Mouse (Mus musculus) MEL (cell line): Measurements from ENCODE around the gene Grid1. TPM values are rescaled to one million over a fixed set of nuclear protein-coding genes. Genes with fewer than 3 reads are reported as not detected.

Experiments used
- DNase-seq: peaks from one replicate; pipeline ENCODE4 v3.0.0; 2011; ENCODE audit warnings: low read depth, low spot score
- H3K27ac ChIP-seq: 2 replicates; pipeline ENCODE4 v1.5.1; 2012; ENCODE audit warnings: low read depth, mild to moderate bottlenecking, control low read depth, low read length, moderate library complexity; ENCODE audit not compliant: control insufficient read depth
- H3K27me3 ChIP-seq, 2 experiments: fragments of 150-350 bp in 1 of 2; sonication (generic) in 1 of 2; 2 replicates each; pipeline ENCODE4 v1.6.1; 2012; ENCODE audit warnings: low read length in 2 of 2, mild to moderate bottlenecking in 2 of 2, improper control_type of control experiment in 1 of 2, moderate library complexity in 1 of 2; ENCODE audit not compliant: insufficient read depth in 2 of 2, control insufficient read depth in 1 of 2
- H3K36me3 ChIP-seq, 2 experiments: 2 replicates each; pipeline ENCODE4 v1.6.1; 2012 to 2014; ENCODE audit warnings: low read length in 2 of 2, improper control_type of control experiment in 1 of 2, inconsistent platforms in 1 of 2, mild to moderate bottlenecking in 1 of 2; ENCODE audit not compliant: insufficient read depth in 2 of 2, control insufficient read depth in 1 of 2
- H3K4me1 ChIP-seq, 2 experiments: fragments of 150-350 bp in 1 of 2; sonication (generic) in 1 of 2; 2 replicates each; pipeline ENCODE4 v1.6.1; 2012; ENCODE audit warnings: low read length in 2 of 2, improper control_type of control experiment in 1 of 2, mild to moderate bottlenecking in 1 of 2; ENCODE audit not compliant: insufficient read depth in 2 of 2, control insufficient read depth in 1 of 2
- H3K4me3 ChIP-seq, 2 experiments: fragments of 150-350 bp in 1 of 2; sonication (generic) in 1 of 2; 2 replicates each; pipeline ENCODE4 v1.5.1; 2012; ENCODE audit warnings: low read depth in 2 of 2, low read length in 2 of 2, mild to moderate bottlenecking in 2 of 2, moderate library complexity in 2 of 2, control low read depth in 1 of 2, improper control_type of control experiment in 1 of 2; ENCODE audit not compliant: control insufficient read depth in 1 of 2, insufficient read depth in 1 of 2
- H3K79me2 ChIP-seq: 2 replicates; pipeline ENCODE4 v1.6.1; 2012; ENCODE audit warnings: mild to moderate bottlenecking, low read length, moderate library complexity; ENCODE audit not compliant: control insufficient read depth, poor library complexity, insufficient read depth
- H3K9ac ChIP-seq: 2 replicates; pipeline ENCODE4 v1.6.1; 2012; ENCODE audit warnings: low read depth, mild to moderate bottlenecking, control low read depth, low read length, moderate library complexity; ENCODE audit not compliant: control insufficient read depth, poor library complexity, severe bottlenecking
- H3K9me3 ChIP-seq: fragments of 150-350 bp; sonication (generic); replicated peaks from 2 replicates; pipeline ENCODE4 v1.6.1; 2012; ENCODE audit warnings: mild to moderate bottlenecking, low read length, improper control_type of control experiment, moderate library complexity; ENCODE audit not compliant: insufficient read depth
- CHD1 ChIP-seq: IDR thresholded peaks from 2 replicates; pipeline ENCODE4 v1.6.1; 2012; ENCODE audit warnings: low read depth, mild to moderate bottlenecking, inconsistent platforms, low read length, improper control_type of control experiment
- CHD2 ChIP-seq: IDR thresholded peaks from 2 replicates; pipeline ENCODE4 v1.6.1; 2011; ENCODE audit warnings: low read length, improper control_type of control experiment
- EP300 ChIP-seq, 2 experiments: IDR thresholded peaks; 2 replicates each; pipeline ENCODE4 v1.6.1; 2011; ENCODE audit warnings: improper control_type of control experiment in 2 of 2, low read length in 2 of 2, low read depth in 1 of 2, mild to moderate bottlenecking in 1 of 2
- GATA1 ChIP-seq: IDR thresholded peaks from 2 replicates; pipeline ENCODE4 v1.6.1; 2011; ENCODE audit warnings: low read depth, low read length, improper control_type of control experiment
- JUND ChIP-seq: IDR thresholded peaks from 2 replicates; pipeline ENCODE4 v1.6.1; 2011; ENCODE audit warnings: low read depth, mild to moderate bottlenecking, improper control_type of control experiment, low read length
- KAT2A ChIP-seq: conservative IDR thresholded peaks from 2 replicates; pipeline ENCODE4 v1.6.1; 2012; ENCODE audit warnings: low read depth, low read length, improper control_type of control experiment, inconsistent platforms
- MAFK ChIP-seq: IDR thresholded peaks from 2 replicates; pipeline ENCODE4 v1.6.1; 2011; ENCODE audit warnings: low read depth, mild to moderate bottlenecking, low read length, improper control_type of control experiment, borderline replicate concordance
- MAZ ChIP-seq: IDR thresholded peaks from 2 replicates; pipeline ENCODE4 v1.6.1; 2012; ENCODE audit warnings: low read depth, mild to moderate bottlenecking, inconsistent platforms, low read length, improper control_type of control experiment
- MEF2A ChIP-seq: IDR thresholded peaks from 2 replicates; pipeline ENCODE4 v1.6.1; 2014; ENCODE audit warnings: low read depth, mild to moderate bottlenecking, inconsistent platforms, low read length, improper control_type of control experiment; ENCODE audit not compliant: poor library complexity, insufficient replicate concordance, severe bottlenecking; ENCODE audit errors: extremely low read depth
- MXI1 ChIP-seq: IDR thresholded peaks from 2 replicates; pipeline ENCODE4 v1.6.1; 2011; ENCODE audit warnings: mild to moderate bottlenecking, low read depth, low read length, improper control_type of control experiment
- MYB ChIP-seq: IDR thresholded peaks from 2 replicates; pipeline ENCODE4 v1.6.1; 2011; ENCODE audit warnings: mild to moderate bottlenecking, low read depth, low read length, improper control_type of control experiment
- MYC ChIP-seq: IDR thresholded peaks from 2 replicates; pipeline ENCODE4 v1.6.1; 2011; ENCODE audit warnings: low read depth, mild to moderate bottlenecking, low read length, improper control_type of control experiment, moderate library complexity
- NRF1 ChIP-seq: IDR thresholded peaks from 2 replicates; pipeline ENCODE4 v1.6.1; 2014; ENCODE audit warnings: low read depth, mild to moderate bottlenecking, inconsistent platforms, low read length, improper control_type of control experiment, moderate library complexity; ENCODE audit not compliant: poor library complexity, insufficient read depth, severe bottlenecking
- POLR2AphosphoS2 ChIP-seq: IDR thresholded peaks from 2 replicates; pipeline ENCODE4 v1.6.1; 2011; ENCODE audit warnings: low read length, improper control_type of control experiment
- RAD21 ChIP-seq: IDR thresholded peaks from 2 replicates; pipeline ENCODE4 v1.6.1; 2011; ENCODE audit warnings: mild to moderate bottlenecking, low read depth, low read length, improper control_type of control experiment
- TBP ChIP-seq: IDR thresholded peaks from 2 replicates; pipeline ENCODE4 v1.8.0; 2011; ENCODE audit warnings: low read depth, low read length, improper control_type of control experiment
- UBTF ChIP-seq: IDR thresholded peaks from 2 replicates; pipeline ENCODE4 v1.6.1; 2012; ENCODE audit warnings: low read depth, mild to moderate bottlenecking, inconsistent platforms, low read length, improper control_type of control experiment, moderate library complexity, borderline replicate concordance; ENCODE audit not compliant: insufficient read depth
- ZKSCAN1 ChIP-seq: IDR thresholded peaks from 2 replicates; pipeline ENCODE4 v1.6.1; 2012; ENCODE audit warnings: low read depth, mild to moderate bottlenecking, inconsistent platforms, low read length, improper control_type of control experiment, moderate library complexity
- ZNF384 ChIP-seq: IDR thresholded peaks from 2 replicates; pipeline ENCODE4 v1.6.1; 2012; ENCODE audit warnings: low read depth, mild to moderate bottlenecking, inconsistent platforms, low read length, improper control_type of control experiment
- polyA plus RNA-seq, 2 experiments: library from polyadenylated mRNA; stranded (reverse) in 1 of 2; unstranded in 1 of 2; fragments of >175 nt in 1 of 2; fragments of >200 nt in 1 of 2; gene quantifications; 2 replicates each; pipeline versions ENCODE4 v1.2.1 to v1.2.4; 2012; ENCODE audit warnings: low replicate concordance in 2 of 2, low read depth in 1 of 2; ENCODE audit not compliant: insufficient read length in 2 of 2, insufficient read depth in 1 of 2, missing spikeins in 1 of 2
- total RNA-seq: library from RNA; depleted of rRNA; stranded (reverse); fragments of 300-350 nt; gene quantifications from 2 replicates; pipeline ENCODE4 v1.2.3, GENCODE M21; 2012

Gene Grid1
- total and polyA plus RNA-seq, 3 experiments: not detected

DNA sequence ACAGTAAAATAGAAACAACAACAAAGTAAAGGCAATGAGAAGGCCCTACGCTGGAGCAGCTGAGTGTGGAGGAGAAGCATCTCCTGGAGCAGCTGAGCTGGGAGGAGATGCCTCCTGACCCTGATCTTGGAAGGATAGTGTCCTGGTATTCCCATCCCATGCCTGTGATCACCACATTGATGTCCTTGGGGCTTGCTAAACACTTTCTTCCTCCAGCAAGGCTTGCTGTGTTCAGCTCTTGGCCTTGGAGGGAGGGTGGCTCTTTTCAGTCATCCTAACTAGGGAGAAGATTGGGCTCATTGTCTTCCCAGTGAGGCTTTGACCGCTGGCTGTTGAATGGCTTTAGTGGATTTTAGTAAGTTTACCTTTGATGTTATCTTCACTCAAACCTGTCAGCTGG, 210.4 kb downstream of the Grid1 start:
- Histone ChIP-seq H3K27ac (no peak overlapping the region), H3K27me3 (no peaks in the 10 kb centered on the region), H3K9ac (no peak overlapping the region), H3K9me3 (no peaks in the 10 kb centered on the region), H3K79me2 (no peaks in the 10 kb centered on the region), H3K4me1 (no peaks in the 10 kb centered on the region), H3K36me3 (no peaks in the 10 kb centered on the region)
- no peak for DNase-seq
- TF ChIP-seq JUND (no peak), ZNF384 (no peak), CHD2 (no peak), MAZ (no peak), POLR2AphosphoS2 (no peak), GATA1 (no peak), MYC (no peak), CHD1 (no peak), EP300 (IDR thresholded peaks at IDR 0.05; ENCODE audit: low read depth in 1 of 2, low read length in 2 of 2) (no peak), RAD21 (no peak), MEF2A (no peak), MYB (no peak), UBTF (no peak), MXI1 (no peak), KAT2A (no peak), ZKSCAN1 (no peak), NRF1 (no peak), MAFK (no peak)
- TF ChIP-seq, all 39 proteins: peak for 0
- H3K4me3 ChIP-seq: no peak overlapping the region

DNA sequence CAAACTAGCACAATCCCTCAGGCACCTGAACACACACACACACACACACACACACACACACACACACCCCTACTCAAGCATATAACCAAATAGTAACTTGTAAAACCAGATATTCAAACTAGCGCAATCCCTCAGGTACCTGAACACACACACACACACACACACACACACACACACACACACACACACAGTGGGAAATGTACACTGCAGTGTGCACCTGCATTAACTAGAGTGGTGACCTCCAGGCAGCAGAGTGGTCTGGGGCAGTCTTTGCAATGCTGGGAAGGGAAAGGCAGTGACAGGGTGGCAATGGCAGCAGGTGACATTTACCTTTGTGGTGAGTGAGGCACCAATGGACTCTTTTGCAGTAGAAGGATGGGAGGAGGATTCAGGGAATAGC, 212.4 kb downstream of the Grid1 start:
- Histone ChIP-seq H3K36me3 (no peaks in the 10 kb centered on the region), H3K9ac (no peak overlapping the region), H3K4me3 (no peak overlapping the region), H3K79me2 (no peaks in the 10 kb centered on the region), H3K9me3 (no peaks in the 10 kb centered on the region), H3K27me3 (no peaks in the 10 kb centered on the region), H3K4me1 (no peaks in the 10 kb centered on the region), H3K27ac (no peak overlapping the region)
- DNase-seq: no peak
- TF ChIP-seq GATA1: no peak
- TF ChIP-seq TBP: no peak
- no peak for TF ChIP-seq CHD1
